Mouse (Mus musculus) lung, postnatal 0 days (tissue): ENCODE measurements around the gene Neurog1.

Experiments
- CTCF ChIP-seq: IDR thresholded peaks from 2 replicates; pipeline ENCODE4 v1.5.1; 2016; ENCODE audit warnings: antibody characterized with exemption, mild to moderate bottlenecking
- EP300 ChIP-seq: IDR thresholded peaks from 2 replicates; pipeline ENCODE4 v1.6.1; 2016; ENCODE audit warnings: antibody characterized with exemption, mild to moderate bottlenecking, control low read depth

DNA sequence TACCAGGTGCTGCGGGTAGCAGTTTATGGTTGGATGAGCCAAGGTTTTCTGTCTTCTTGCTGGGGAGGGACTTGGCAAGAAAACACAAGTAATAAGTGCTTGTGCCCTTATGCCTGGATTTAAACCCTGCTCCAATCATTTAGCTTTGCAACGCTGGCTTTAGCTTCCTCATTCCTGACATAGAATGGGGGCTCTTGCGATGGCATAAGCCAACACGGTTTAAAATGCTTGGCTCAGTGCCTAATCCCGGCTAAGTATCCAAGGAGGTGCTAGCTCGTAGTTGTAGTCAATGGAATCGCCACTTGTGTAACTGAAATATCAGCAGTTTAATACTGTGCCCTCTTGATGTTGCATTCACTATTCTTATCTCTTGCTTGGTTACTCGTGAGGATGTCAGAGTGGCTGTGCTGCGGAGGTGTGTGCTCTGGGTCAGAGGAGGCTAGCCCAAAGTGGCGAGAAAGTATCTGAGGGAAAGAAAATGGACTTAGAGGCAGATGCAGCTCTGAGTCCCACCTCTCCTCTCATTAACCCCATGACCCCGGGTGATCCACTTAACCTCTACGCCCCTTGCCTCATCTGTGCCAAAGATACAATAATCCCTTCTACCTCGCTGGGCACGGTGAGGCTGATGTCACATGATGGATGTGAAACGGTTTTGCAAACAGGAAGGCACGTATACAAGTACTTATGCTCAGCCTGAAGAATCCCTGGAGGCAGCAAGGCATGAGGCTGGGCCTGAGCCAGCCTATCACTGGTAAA is 11.8 kb downstream of the Neurog1 start:
- TF ChIP-seq CTCF (no peak), EP300 (no peak)
